Mouse (Mus musculus): Measurements from ENCODE around the gene Ctsg. TPM values are rescaled to one million over a fixed set of nuclear protein-coding genes. Genes with fewer than 3 reads are reported as not detected.
"Not testable (repeated sequence)": the region's sequence is repeated elsewhere in the genome, so short reads cannot be mapped to it uniquely, and the experiment has no call there.

Ctsg gene
- 0.40 and 0.41 TPM in 2 replicates for polyA plus RNA-seq (2014; fragmentation: Nextera tagmentation; extraction: Ambion mirVana)

- Histone ChIP-seq H3K4me3 (ENCODE audit: control insufficient read depth in 1 of 2, insufficient read depth in 1 of 2, low read depth in 1 of 2, low read length in 2 of 2) (no peak within 1 kb of the TSS), H3K4me2 (ENCODE audit: low read length) (no peak within 1 kb of the TSS), H3K27me3 (ENCODE audit: control insufficient read depth, insufficient read depth, low read length) (no peaks in the 10 kb centered on the region), H3K36me3 (ENCODE audit: control insufficient read depth, insufficient read depth, low read length) (no peaks in the 10 kb centered on the region), H3K4me1 (ENCODE audit: control insufficient read depth in 2 of 2, insufficient read depth in 2 of 2, low read length in 2 of 2) (peaks cover 0 to 7% of the 10 kb centered on the region in 2 experiments; a peak in 1 of 4 replicates), H3K27ac (replicated peaks in 1 of 2; ENCODE audit: control insufficient read depth in 1 of 2, insufficient read depth in 1 of 2, low read depth in 2 of 2, low read length in 2 of 2) (no peak within 1 kb of the TSS), H3K9ac (ENCODE audit: low read length) (no peak within 1 kb of the TSS), H3K9me3 (ENCODE audit: control insufficient read depth, low read length) (no peaks in the 10 kb centered on the region)
- WGBS, result 58% methylated on average over 10 of the region's 10 CpGs
- no peak for ATAC-seq (ENCODE audit: insufficient number of reproducible peaks, insufficient read depth, low FRiP score, low read depth)
Measured at GRCm38 (mm10) chr14:56102386-56102785, at the start of gene Ctsg. TSS of gene Ctsg (minus strand) at chr14:56102574.

- H3K27ac ChIP-seq (replicated peaks in 1 of 2; ENCODE audit: control insufficient read depth in 1 of 2, insufficient read depth in 1 of 2, low read depth in 2 of 2, low read length in 2 of 2); ATAC-seq (ENCODE audit: insufficient number of reproducible peaks, insufficient read depth, low FRiP score, low read depth); H3K4me2 ChIP-seq (ENCODE audit: low read length); H3K9ac ChIP-seq (ENCODE audit: low read length); H3K9me3 ChIP-seq (ENCODE audit: control insufficient read depth, low read length); H3K4me1 ChIP-seq (ENCODE audit: control insufficient read depth in 2 of 2, insufficient read depth in 2 of 2, low read length in 2 of 2); H3K36me3 ChIP-seq (ENCODE audit: control insufficient read depth, insufficient read depth, low read length); H3K27me3 ChIP-seq (ENCODE audit: control insufficient read depth, insufficient read depth, low read length); H3K4me3 ChIP-seq (ENCODE audit: control insufficient read depth in 1 of 2, insufficient read depth in 1 of 2, low read depth in 1 of 2, low read length in 2 of 2): not testable (repeated sequence)
- 75% methylated on average over 1 of the region's 1 CpGs for WGBS
Measured at GRCm38 (mm10) chr14:56133675-56134074, 31.3 kb upstream of the Ctsg start.

GRCm38 (mm10) chr14:56132508-56132907 is 30.1 kb upstream of the Ctsg start, which contains the start of gene Gzmd:
TSS of gene Gzmd (minus strand) at chr14:56132608.
- ATAC-seq (ENCODE audit: insufficient number of reproducible peaks, insufficient read depth, low FRiP score, low read depth); H3K27me3 ChIP-seq (ENCODE audit: control insufficient read depth, insufficient read depth, low read length); H3K9ac ChIP-seq (ENCODE audit: low read length); H3K36me3 ChIP-seq (ENCODE audit: control insufficient read depth, insufficient read depth, low read length); H3K9me3 ChIP-seq (ENCODE audit: control insufficient read depth, low read length); H3K4me1 ChIP-seq (ENCODE audit: control insufficient read depth in 2 of 2, insufficient read depth in 2 of 2, low read length in 2 of 2); H3K27ac ChIP-seq (replicated peaks in 1 of 2; ENCODE audit: control insufficient read depth in 1 of 2, insufficient read depth in 1 of 2, low read depth in 2 of 2, low read length in 2 of 2); H3K4me2 ChIP-seq (ENCODE audit: low read length); H3K4me3 ChIP-seq (ENCODE audit: control insufficient read depth in 1 of 2, insufficient read depth in 1 of 2, low read depth in 1 of 2, low read length in 2 of 2): not testable (repeated sequence)
- WGBS, result 80% methylated on average over 2 of the region's 2 CpGs

- ATAC-seq (ENCODE audit: insufficient number of reproducible peaks, insufficient read depth, low FRiP score, low read depth), result no peak
- Histone ChIP-seq H3K27me3 (ENCODE audit: control insufficient read depth, insufficient read depth, low read length) (no peaks in the 10 kb centered on the region), H3K4me1 (ENCODE audit: control insufficient read depth in 2 of 2, insufficient read depth in 2 of 2, low read length in 2 of 2) (no peaks in the 10 kb centered on the region), H3K4me2 (ENCODE audit: low read length) (no peak overlapping the region), H3K27ac (replicated peaks in 1 of 2; ENCODE audit: control insufficient read depth in 1 of 2, insufficient read depth in 1 of 2, low read depth in 2 of 2, low read length in 2 of 2) (no peak overlapping the region), H3K4me3 (ENCODE audit: control insufficient read depth in 1 of 2, insufficient read depth in 1 of 2, low read depth in 1 of 2, low read length in 2 of 2) (no peak overlapping the region), H3K36me3 (ENCODE audit: control insufficient read depth, insufficient read depth, low read length) (no peaks in the 10 kb centered on the region), H3K9ac (ENCODE audit: low read length) (no peak overlapping the region), H3K9me3 (ENCODE audit: control insufficient read depth, low read length) (no peaks in the 10 kb centered on the region)
- 40% methylated on average over 3 of the region's 3 CpGs for WGBS
Measured at GRCm38 (mm10) chr14:56128341-56128740, 26.0 kb upstream of the Ctsg start.

- Histone ChIP-seq H3K9ac (ENCODE audit: low read length) (no peak overlapping the region), H3K4me1 (ENCODE audit: control insufficient read depth in 2 of 2, insufficient read depth in 2 of 2, low read length in 2 of 2) (no peaks in the 10 kb centered on the region), H3K4me3 (ENCODE audit: control insufficient read depth in 1 of 2, insufficient read depth in 1 of 2, low read depth in 1 of 2, low read length in 2 of 2) (no peak overlapping the region), H3K9me3 (ENCODE audit: control insufficient read depth, low read length) (no peaks in the 10 kb centered on the region), H3K4me2 (ENCODE audit: low read length) (no peak overlapping the region), H3K36me3 (ENCODE audit: control insufficient read depth, insufficient read depth, low read length) (no peaks in the 10 kb centered on the region), H3K27me3 (ENCODE audit: control insufficient read depth, insufficient read depth, low read length) (no peaks in the 10 kb centered on the region), H3K27ac (replicated peaks in 1 of 2; ENCODE audit: control insufficient read depth in 1 of 2, insufficient read depth in 1 of 2, low read depth in 2 of 2, low read length in 2 of 2) (no peak overlapping the region)
- ATAC-seq (ENCODE audit: insufficient number of reproducible peaks, insufficient read depth, low FRiP score, low read depth), result no peak
- 83% methylated on average over 3 of the region's 3 CpGs for WGBS
Measured at GRCm38 (mm10) chr14:56123516-56123915, 21.1 kb upstream of the Ctsg start.

GRCm38 (mm10) chr14:56120525-56120924 is 18.2 kb upstream of the Ctsg start, which contains the start of gene Gzme:
TSS of gene Gzme (minus strand) at chr14:56120625.
- no peaks in the 10 kb centered on the region; a peak in 1 of 4 replicates for H3K4me1 ChIP-seq (ENCODE audit: control insufficient read depth in 2 of 2, insufficient read depth in 2 of 2, low read length in 2 of 2)
- no peak for ATAC-seq (ENCODE audit: insufficient number of reproducible peaks, insufficient read depth, low FRiP score, low read depth)
- no peaks in the 10 kb centered on the region for H3K9me3 ChIP-seq (ENCODE audit: control insufficient read depth, low read length)
- H3K27me3 ChIP-seq (ENCODE audit: control insufficient read depth, insufficient read depth, low read length), result no peaks in the 10 kb centered on the region
- no peak within 1 kb of the TSS for H3K4me2 ChIP-seq (ENCODE audit: low read length)
- no peaks in the 10 kb centered on the region for H3K36me3 ChIP-seq (ENCODE audit: control insufficient read depth, insufficient read depth, low read length)
- H3K27ac ChIP-seq (replicated peaks in 1 of 2; ENCODE audit: control insufficient read depth in 1 of 2, insufficient read depth in 1 of 2, low read depth in 2 of 2, low read length in 2 of 2), result no peak within 1 kb of the TSS
- no peak within 1 kb of the TSS for H3K9ac ChIP-seq (ENCODE audit: low read length)
- no peak within 1 kb of the TSS for H3K4me3 ChIP-seq (ENCODE audit: control insufficient read depth in 1 of 2, insufficient read depth in 1 of 2, low read depth in 1 of 2, low read length in 2 of 2)

- not testable (repeated sequence) for H3K4me3 ChIP-seq (ENCODE audit: control insufficient read depth in 1 of 2, insufficient read depth in 1 of 2, low read depth in 1 of 2, low read length in 2 of 2); H3K4me2 ChIP-seq (ENCODE audit: low read length); ATAC-seq (ENCODE audit: insufficient number of reproducible peaks, insufficient read depth, low FRiP score, low read depth); H3K27me3 ChIP-seq (ENCODE audit: control insufficient read depth, insufficient read depth, low read length); H3K36me3 ChIP-seq (ENCODE audit: control insufficient read depth, insufficient read depth, low read length); H3K27ac ChIP-seq (replicated peaks in 1 of 2; ENCODE audit: control insufficient read depth in 1 of 2, insufficient read depth in 1 of 2, low read depth in 2 of 2, low read length in 2 of 2); H3K4me1 ChIP-seq (ENCODE audit: control insufficient read depth in 2 of 2, insufficient read depth in 2 of 2, low read length in 2 of 2); H3K9ac ChIP-seq (ENCODE audit: low read length); H3K9me3 ChIP-seq (ENCODE audit: control insufficient read depth, low read length)
- 87% methylated on average over 33 of the region's 33 CpGs for WGBS
Measured at GRCm38 (mm10) chr14:56115531-56116310, 13.3 kb upstream of the Ctsg start.
